Mouse (Mus musculus) thymus, adult 2 months (tissue): Measurements from ENCODE around the gene Msantd3. TPM values are rescaled to one million over a fixed set of nuclear protein-coding genes. Genes with fewer than 3 reads are reported as not detected.

ENCODE experiments used
- DNase-seq: peaks from one replicate; pipeline ENCODE4 v3.0.0; 2021
- H3K27ac ChIP-seq: fragments of 200-500 bp; 2 replicates; pipeline ENCODE4 v1.5.1; 2012; ENCODE audit warnings: low read length, control low read depth; ENCODE audit not compliant: control insufficient read depth, insufficient read depth
- H3K27me3 ChIP-seq: fragments of 200-500 bp; 2 replicates; pipeline ENCODE4 v1.6.1; 2012; ENCODE audit warnings: mild to moderate bottlenecking, low read length, moderate library complexity, mixed read lengths; ENCODE audit not compliant: control insufficient read depth, insufficient read depth
- H3K36me3 ChIP-seq: fragments of 200-500 bp; 2 replicates; pipeline ENCODE4 v1.6.1; 2012; ENCODE audit warnings: mild to moderate bottlenecking, low read length, moderate library complexity; ENCODE audit not compliant: control insufficient read depth, insufficient read depth
- H3K4me1 ChIP-seq: fragments of 200-500 bp; replicated peaks from 2 replicates; pipeline ENCODE4 v1.6.1; 2012; ENCODE audit warnings: low read length; ENCODE audit not compliant: control insufficient read depth, insufficient read depth
- H3K4me3 ChIP-seq: fragments of 200-500 bp; 2 replicates; pipeline ENCODE4 v1.5.1; 2012; ENCODE audit warnings: mild to moderate bottlenecking, low read length, control low read depth, moderate library complexity; ENCODE audit not compliant: control insufficient read depth, insufficient read depth
- CTCF ChIP-seq: fragments of 200-500 bp; IDR thresholded peaks from 2 replicates; pipeline ENCODE4 v1.5.1; 2012; ENCODE audit warnings: mild to moderate bottlenecking, control low read depth, low read length, moderate library complexity, borderline replicate concordance; ENCODE audit not compliant: control insufficient read depth, poor library complexity, insufficient read depth; ENCODE audit errors: extremely low read depth
- POLR2A ChIP-seq: fragments of 200-500 bp; IDR thresholded peaks from 2 replicates; pipeline ENCODE4 v1.6.1; 2012; ENCODE audit warnings: mild to moderate bottlenecking, low read length, control low read depth, moderate library complexity; ENCODE audit not compliant: control insufficient read depth, poor library complexity, insufficient read depth; ENCODE audit errors: extremely low read depth
- WGBS: fragments of 180-500 bp; shearing (Covaris S2); methylation state at CpG from one replicate; pipeline ENCODE4 v1.1.7; 2018; 5-methylcytosine and 5-hydroxymethylcytosine counted together
- polyA plus RNA-seq: library from polyadenylated mRNA; depleted of rRNA; stranded (reverse); fragments of >200 nt; gene quantifications from 2 replicates; pipeline ENCODE4 v1.2.3, GENCODE M21; 2012

Gene Msantd3
- polyA plus RNA-seq, 1 experiment, result 1.2 TPM

- Histone ChIP-seq H3K27ac (no peak overlapping the region), H3K4me1 (peaks cover 5% of the 10 kb centered on the region), H3K36me3 (no peaks in the 10 kb centered on the region), H3K27me3 (no peaks in the 10 kb centered on the region), H3K4me3 (no peak overlapping the region)
- 96% methylated on average over 27 of the region's 27 CpGs for WGBS
- DNase-seq, result no peak
- TF ChIP-seq POLR2A (no peak), CTCF (no peak)
Measured at GRCm38 (mm10) chr4:48552486-48553064, 12.8 kb downstream of the Msantd3 start.

GRCm38 (mm10) chr4:48554132-48554531, 14.4 kb downstream of the Msantd3 start:
- Histone ChIP-seq H3K27me3 (no peaks in the 10 kb centered on the region), H3K27ac (no peak overlapping the region), H3K4me3 (no peak overlapping the region), H3K36me3 (no peaks in the 10 kb centered on the region), H3K4me1 (peaks cover 5% of the 10 kb centered on the region)
- TF ChIP-seq CTCF, result no peak
- TF ChIP-seq POLR2A, result no peak
- WGBS, result 7% methylated on average over 7 of the region's 7 CpGs
- DNase-seq, result no peak

- Histone ChIP-seq H3K27ac (no peak overlapping the region), H3K27me3 (no peaks in the 10 kb centered on the region), H3K4me3 (no peak overlapping the region), H3K36me3 (no peaks in the 10 kb centered on the region), H3K4me1 (peaks cover 5% of the 10 kb centered on the region)
- TF ChIP-seq CTCF (no peak), POLR2A (no peak)
- 25% methylated on average over 3 of the region's 3 CpGs for WGBS
- DNase-seq, result peak; percentile 21
Measured at GRCm38 (mm10) chr4:48555729-48556128, 16.0 kb downstream of the Msantd3 start.

- DNase-seq, result no peak
- TF ChIP-seq POLR2A (no peak), CTCF (no peak)
- Histone ChIP-seq H3K4me1 (no peaks in the 10 kb centered on the region), H3K27ac (no peak overlapping the region), H3K27me3 (no peaks in the 10 kb centered on the region), H3K4me3 (no peak overlapping the region), H3K36me3 (no peaks in the 10 kb centered on the region)
- WGBS, result 94% methylated on average over 14 of the region's 14 CpGs
Measured at GRCm38 (mm10) chr4:48559652-48560051, 19.9 kb downstream of the Msantd3 start.

- H3K4me1 ChIP-seq, result no peaks in the 10 kb centered on the region
- no peak overlapping the region for H3K27ac ChIP-seq
- 96% methylated on average over 8 of the region's 8 CpGs for WGBS
- no peaks in the 10 kb centered on the region for H3K27me3 ChIP-seq
- no peak for DNase-seq
- H3K4me3 ChIP-seq, result no peak overlapping the region
- TF ChIP-seq POLR2A, result no peak
- no peak for TF ChIP-seq CTCF
- no peaks in the 10 kb centered on the region for H3K36me3 ChIP-seq
Measured at GRCm38 (mm10) chr4:48561824-48562223, 22.1 kb downstream of the Msantd3 start.

GRCm38 (mm10) chr4:48564962-48565361, 25.2 kb downstream of the Msantd3 start:
- Histone ChIP-seq H3K4me1 (no peaks in the 10 kb centered on the region), H3K4me3 (no peak overlapping the region), H3K27me3 (no peaks in the 10 kb centered on the region), H3K27ac (no peak overlapping the region), H3K36me3 (no peaks in the 10 kb centered on the region)
- no peak for DNase-seq
- no peak for TF ChIP-seq CTCF
- TF ChIP-seq POLR2A, result no peak

- H3K27me3 ChIP-seq, result no peaks in the 10 kb centered on the region
- WGBS, result 88% methylated on average over 7 of the region's 7 CpGs
- DNase-seq, result no peak
- H3K4me3 ChIP-seq, result no peak overlapping the region
- TF ChIP-seq CTCF (no peak), POLR2A (no peak)
- no peaks in the 10 kb centered on the region for H3K4me1 ChIP-seq
- H3K27ac ChIP-seq, result no peak overlapping the region
- no peaks in the 10 kb centered on the region for H3K36me3 ChIP-seq
Measured at GRCm38 (mm10) chr4:48576361-48576760, 36.6 kb downstream of the Msantd3 start.
